In the genomic region with DNA sequence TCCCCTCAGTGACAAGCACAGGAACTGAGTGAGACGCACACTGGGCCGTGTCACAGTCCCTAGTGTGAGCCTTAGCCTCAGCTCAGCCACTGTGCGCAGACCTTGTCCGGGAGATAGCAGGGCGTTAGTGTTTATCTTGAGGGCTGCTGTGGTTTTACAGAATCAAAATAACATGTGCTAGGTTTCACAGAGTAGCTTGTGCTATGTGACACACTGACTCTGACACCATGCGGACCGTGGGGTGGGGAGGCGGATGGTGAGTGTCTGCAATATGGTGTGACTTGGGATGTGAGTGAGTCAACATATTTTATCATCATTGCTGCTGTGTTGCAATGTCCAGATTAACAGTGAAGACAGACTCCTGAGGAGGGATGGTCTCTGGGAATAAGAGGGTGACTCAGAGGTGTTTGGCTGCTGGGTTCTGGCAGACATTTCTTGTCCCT, we compare ENCODE assay signal across 8 mouse cellular contexts. TPM values are rescaled to one million over a fixed set of nuclear protein-coding genes. Genes with fewer than 3 reads are reported as not detected.
DNase-seq lines count a peak whose midpoint lies in the region; ATAC-seq lines count a peak whose summit lies in the region.

No protein-coding gene starts in this region.

- H3K9ac ChIP-seq in heart, embryonic 16.5 days (ENCODE audit: low read length): no peak overlapping the region

- H3K27ac ChIP-seq in heart, embryonic 16.5 days (ENCODE audit: low read length): no peak overlapping the region
- no peak overlapping the region for H3K27ac ChIP-seq in forebrain, embryonic 10.5 days

- peak; percentile 8 for DNase-seq in lung, postnatal 25 days (ENCODE audit: low spot score)
- no peak for DNase-seq in lung, postnatal 14 days
- peak; percentile 49 for DNase-seq in brain, adult 2 months (ENCODE audit: low read depth, low spot score)
- peak; percentile 48 to 70 for DNase-seq in natural killer cell, adult 2 months (ENCODE audit: low spot score in 2 of 2)
- no peak for DNase-seq in thymus, postnatal 25 days
- DNase-seq in forebrain, embryonic 10.5 days (ENCODE audit: extremely low spot score, low spot score): no peak
- DNase-seq in kidney, postnatal 14 days: no peak

- no peaks in the 10 kb centered on the region for H3K27me3 ChIP-seq in heart, embryonic 16.5 days (ENCODE audit: control insufficient read depth, insufficient read depth, low read length)
- H3K27me3 ChIP-seq in forebrain, embryonic 10.5 days (ENCODE audit: poor library complexity, severe bottlenecking): no peaks in the 10 kb centered on the region

- peak; percentile 79 for ATAC-seq in heart, embryonic 16.5 days (replicated peaks; ENCODE audit: extremely low read depth, insufficient read depth, low FRiP score)

- WGBS in heart, embryonic 16.5 days: 43% methylated on average over 8 of the region's 8 CpGs
- 91% methylated on average over 8 of the region's 8 CpGs for WGBS in forebrain, embryonic 10.5 days

- no peaks in the 10 kb centered on the region for H3K4me1 ChIP-seq in heart, embryonic 16.5 days (ENCODE audit: control insufficient read depth, insufficient read depth, low read length)
- H3K4me1 ChIP-seq in forebrain, embryonic 10.5 days: no peaks in the 10 kb centered on the region

- H3K4me2 ChIP-seq in heart, embryonic 16.5 days (ENCODE audit: low read depth, low read length): no peak overlapping the region

- no peaks in the 10 kb centered on the region for H3K36me3 ChIP-seq in heart, embryonic 16.5 days (ENCODE audit: control insufficient read depth, insufficient read depth)
- peaks cover 73% of the 10 kb centered on the region for H3K36me3 ChIP-seq in forebrain, embryonic 10.5 days (replicated peaks)

- H3K9me3 ChIP-seq in heart, embryonic 16.5 days (replicated peaks; ENCODE audit: control insufficient read depth, low read length): no peaks in the 10 kb centered on the region
- no peaks in the 10 kb centered on the region for H3K9me3 ChIP-seq in forebrain, embryonic 10.5 days

- no peak overlapping the region for H3K4me3 ChIP-seq in heart, embryonic 16.5 days (ENCODE audit: low read length)
- H3K4me3 ChIP-seq in forebrain, embryonic 10.5 days: no peak overlapping the region

RNA-seq across cellular contexts. Expression of a gene that starts 17.1 kb away (rescaled TPM):
- polyA plus RNA-seq in heart, embryonic 16.5 days (2015; fragmentation: Nextera tagmentation; extraction: Ambion mirVana): 10.4 and 13.1 TPM in 2 replicates
- 25.8 TPM in 2 replicates for polyA plus RNA-seq in forebrain, embryonic 10.5 days (2016; fragmentation: Nextera tagmentation; extraction: Ambion mirVana)

RNA-seq across cellular contexts. Expression of a gene that starts 35.4 kb away (rescaled TPM):
- polyA plus RNA-seq in heart, embryonic 16.5 days (2015; fragmentation: Nextera tagmentation; extraction: Ambion mirVana): 34.8 and 36.5 TPM in 2 replicates
- 21.8 and 23.8 TPM in 2 replicates for polyA plus RNA-seq in forebrain, embryonic 10.5 days (2016; fragmentation: Nextera tagmentation; extraction: Ambion mirVana)

Comparison
In these comparisons a context has a peak if more than half of its experiments do, and no peak if none do; other contexts are left out.
1. DNase-seq: peak in lung, postnatal 25 days (single experiment), brain, adult 2 months (single experiment) and natural killer cell, adult 2 months (2 of 2); none in lung, postnatal 14 days (single experiment), thymus, postnatal 25 days (single experiment), forebrain, embryonic 10.5 days (single experiment) and kidney, postnatal 14 days (single experiment).